Mouse (Mus musculus) myocyte (in vitro differentiated cells): ENCODE data around the gene Mrps23.

Experiments
- E2F4 ChIP-seq: IDR thresholded peaks from one replicate; pipeline ENCODE4 v1.6.1; 2011; ENCODE audit warnings: mild to moderate bottlenecking, control low read depth, moderate library complexity; ENCODE audit not compliant: insufficient read depth
- MYOD1 ChIP-seq, 3 experiments: IDR thresholded peaks; one replicate each; pipeline ENCODE4 v1.6.1; 2011; ENCODE audit warnings: control low read depth in 2 of 3, low read depth in 2 of 3, mild to moderate bottlenecking in 2 of 3, moderate library complexity in 1 of 3; ENCODE audit not compliant: insufficient read length in 2 of 3, control insufficient read depth in 1 of 3
- MYOG ChIP-seq, 3 experiments: IDR thresholded peaks; one replicate each; pipeline ENCODE4 v1.6.1; 2011; ENCODE audit warnings: control low read depth in 2 of 3, low read depth in 2 of 3, mild to moderate bottlenecking in 2 of 3; ENCODE audit not compliant: insufficient read length in 2 of 3, control insufficient read depth in 1 of 3, insufficient read depth in 1 of 3
- POLR2A ChIP-seq: IDR thresholded peaks from one replicate; pipeline ENCODE4 v1.6.1; 2011; ENCODE audit warnings: low read depth, mild to moderate bottlenecking, control low read depth, moderate library complexity; ENCODE audit not compliant: insufficient read length
- REST ChIP-seq: IDR thresholded peaks from one replicate; pipeline ENCODE4 v1.6.1; 2011; ENCODE audit warnings: mild to moderate bottlenecking, control low read depth, moderate library complexity; ENCODE audit not compliant: insufficient read depth, insufficient read length
- SRF ChIP-seq: IDR thresholded peaks from one replicate; pipeline ENCODE4 v1.6.1; 2011; ENCODE audit warnings: low read depth; ENCODE audit not compliant: control insufficient read depth, insufficient read length
- TCF3 ChIP-seq: IDR thresholded peaks from one replicate; pipeline ENCODE4 v1.6.1; 2011; ENCODE audit warnings: low read depth, control low read depth; ENCODE audit not compliant: insufficient read length
- USF1 ChIP-seq: IDR thresholded peaks from one replicate; pipeline ENCODE4 v1.6.1; 2011; ENCODE audit warnings: low read depth, mild to moderate bottlenecking, control low read depth, moderate library complexity

DNA sequence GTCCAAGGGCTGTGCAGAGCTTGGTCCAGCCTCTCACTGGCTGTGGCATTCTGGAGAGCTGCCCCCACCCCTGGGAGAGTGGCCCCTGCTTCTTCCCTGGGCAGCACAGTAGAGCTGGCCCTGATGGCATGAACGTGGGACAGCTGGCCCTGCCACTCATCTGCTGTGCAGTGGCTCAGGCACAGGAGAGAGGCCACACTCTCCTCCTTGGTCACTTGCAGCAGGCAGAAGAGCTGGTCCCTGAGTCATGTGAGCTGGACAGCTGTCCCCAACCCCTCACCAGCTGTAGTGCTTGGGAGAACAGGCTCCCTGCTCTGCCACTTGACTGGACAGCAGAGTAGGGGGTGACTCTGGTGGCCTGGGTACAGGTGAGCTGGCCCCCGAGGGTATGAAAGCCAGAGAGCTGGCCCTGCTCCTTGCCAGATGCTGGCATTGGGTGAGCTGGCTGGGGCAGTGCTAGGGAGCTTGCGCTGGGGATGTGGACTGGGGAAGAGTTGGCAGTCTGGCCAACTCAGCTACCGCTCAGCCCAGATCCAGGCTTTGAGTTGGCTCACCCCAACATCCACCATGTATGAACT, 27.1 kb downstream of the Mrps23 start:
- TF ChIP-seq POLR2A (no peak), E2F4 (no peak), USF1 (peak; percentile 42), TCF3 (peak; percentile 96), SRF (no peak), MYOD1 (IDR thresholded peaks at IDR 0.05; ENCODE audit: control insufficient read depth in 1 of 3, insufficient read length in 2 of 3, low read depth in 2 of 3) (peak; percentile 99 to 100 (median 99)), REST (no peak), MYOG (IDR thresholded peaks at IDR 0.05; ENCODE audit: control insufficient read depth in 1 of 3, insufficient read depth in 1 of 3, insufficient read length in 2 of 3, low read depth in 2 of 3) (peak; percentile 95 to 99 (median 97))
